Mouse (Mus musculus): Measurements from ENCODE around the gene Gstcd. TPM values are rescaled to one million over a fixed set of nuclear protein-coding genes. Genes with fewer than 3 reads are reported as not detected.

Gene Gstcd
- polyA plus RNA-seq, 1 experiment: 2.2 TPM

GRCm38 (mm10) chr3:132983845-132984485 is 107.9 kb downstream of the Gstcd start:
- TF ChIP-seq CTCF (IDR thresholded peaks at IDR 0.05; ENCODE audit: extremely low read depth, insufficient read length, insufficient replicate concordance, low read depth, low read length) (no peak), POLR2A (IDR thresholded peaks at IDR 0.05; ENCODE audit: low read depth, low read length) (no peak)
- Histone ChIP-seq H3K27me3 (ENCODE audit: control insufficient read depth, insufficient read depth, low read length) (no peaks in the 10 kb centered on the region), H3K36me3 (ENCODE audit: control insufficient read depth, insufficient read depth, low read length) (peaks cover 10% of the 10 kb centered on the region), H3K4me1 (ENCODE audit: control insufficient read depth, insufficient read depth, insufficient read length, low read length) (no peaks in the 10 kb centered on the region), H3K4me3 (ENCODE audit: low read depth, low read length) (no peak overlapping the region), H3K27ac (ENCODE audit: insufficient read depth, low read depth, low read length) (no peak overlapping the region)
- WGBS: 38% methylated on average over 4 of the region's 4 CpGs

DNA sequence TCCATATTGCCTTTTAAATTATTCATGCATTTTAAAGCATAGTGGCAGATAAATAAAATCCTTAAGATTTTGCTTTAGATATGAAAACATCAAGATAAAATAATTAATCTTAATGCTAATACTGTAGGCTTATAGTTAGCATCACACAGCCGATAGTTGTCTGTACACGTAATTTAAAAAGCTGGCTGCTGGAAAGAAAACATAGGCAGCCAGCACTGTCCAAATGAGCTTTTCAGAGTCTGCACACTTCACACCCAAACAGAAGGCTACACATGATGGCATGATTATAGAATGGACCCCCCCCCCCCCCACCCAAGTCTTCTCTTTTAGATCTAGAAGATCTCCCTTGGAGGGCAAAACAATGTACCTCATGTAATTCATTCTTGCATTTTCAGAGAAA is 109.9 kb downstream of the Gstcd start:
- peaks cover 8% of the 10 kb centered on the region for H3K36me3 ChIP-seq (ENCODE audit: control insufficient read depth, insufficient read depth, low read length)
- H3K27me3 ChIP-seq (ENCODE audit: control insufficient read depth, insufficient read depth, low read length): no peaks in the 10 kb centered on the region
- TF ChIP-seq POLR2A (IDR thresholded peaks at IDR 0.05; ENCODE audit: low read depth, low read length) (no peak), CTCF (IDR thresholded peaks at IDR 0.05; ENCODE audit: extremely low read depth, insufficient read length, insufficient replicate concordance, low read depth, low read length) (no peak)
- no peak overlapping the region for H3K27ac ChIP-seq (ENCODE audit: insufficient read depth, low read depth, low read length)
- no peaks in the 10 kb centered on the region for H3K4me1 ChIP-seq (ENCODE audit: control insufficient read depth, insufficient read depth, insufficient read length, low read length)
- WGBS: 97% methylated on average over 2 of the region's 2 CpGs
- no peak overlapping the region for H3K4me3 ChIP-seq (ENCODE audit: low read depth, low read length)

DNA sequence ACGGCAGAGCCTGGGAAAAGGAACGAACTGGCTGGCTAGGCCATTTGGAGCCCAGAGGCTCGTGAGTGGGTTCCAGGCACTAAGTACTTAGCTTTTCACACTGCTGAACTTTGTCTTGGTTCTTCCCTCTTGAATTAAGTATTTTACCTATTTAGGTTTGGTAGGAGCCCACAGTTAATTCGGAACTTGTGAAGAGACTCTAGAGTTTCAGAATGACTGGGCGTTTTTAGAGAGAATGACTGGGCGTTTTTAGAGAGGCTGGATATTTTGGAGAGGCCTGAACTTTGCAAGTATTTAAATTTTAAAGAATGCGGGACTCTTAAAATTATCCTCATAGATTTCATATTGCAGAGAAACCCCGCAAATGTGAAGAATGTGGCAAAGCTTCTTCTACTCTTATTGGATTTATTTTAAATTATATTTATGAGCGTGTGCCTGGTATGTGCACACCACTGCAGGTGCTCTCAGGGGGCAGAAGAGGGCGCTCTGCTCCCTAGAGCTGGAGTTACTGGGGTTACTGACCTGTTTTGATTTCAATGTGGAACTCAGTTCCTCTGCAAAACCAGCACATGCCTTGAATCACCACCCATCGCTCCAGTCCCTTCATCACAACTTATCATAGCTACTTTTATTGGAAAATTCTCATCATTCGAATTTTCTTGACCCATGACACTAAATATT is 111.9 kb downstream of the Gstcd start:
- Histone ChIP-seq H3K4me1 (ENCODE audit: control insufficient read depth, insufficient read depth, insufficient read length, low read length) (no peaks in the 10 kb centered on the region), H3K27ac (ENCODE audit: insufficient read depth, low read depth, low read length) (no peak overlapping the region), H3K27me3 (ENCODE audit: control insufficient read depth, insufficient read depth, low read length) (no peaks in the 10 kb centered on the region), H3K36me3 (ENCODE audit: control insufficient read depth, insufficient read depth, low read length) (peaks cover 8% of the 10 kb centered on the region), H3K4me3 (ENCODE audit: low read depth, low read length) (no peak overlapping the region)
- TF ChIP-seq CTCF (IDR thresholded peaks at IDR 0.05; ENCODE audit: extremely low read depth, insufficient read length, insufficient replicate concordance, low read depth, low read length) (0 out of 2 replicates have a peak, but pooled peaks have one; percentile 7), POLR2A (IDR thresholded peaks at IDR 0.05; ENCODE audit: low read depth, low read length) (no peak)
- WGBS: 94% methylated on average over 12 of the region's 12 CpGs

DNA sequence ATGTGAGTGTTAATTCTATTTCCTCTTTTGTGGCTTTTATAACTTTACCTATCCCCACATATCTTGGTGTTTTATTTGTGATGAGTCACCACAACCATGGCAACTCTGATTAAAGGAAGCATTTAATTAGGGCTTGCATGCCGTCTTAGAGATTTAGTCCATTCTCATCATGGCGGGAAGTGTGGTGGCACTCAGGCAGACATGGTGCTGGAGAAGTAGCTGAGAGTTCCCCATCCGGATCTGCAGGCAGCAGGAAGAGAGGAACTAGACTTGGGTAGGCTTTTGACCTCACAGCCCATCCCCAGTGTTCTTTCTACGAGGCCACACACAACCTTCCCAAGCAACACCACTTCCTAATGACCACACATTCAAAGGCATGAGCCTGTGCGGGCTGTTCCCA is 125.6 kb downstream of the Gstcd start:
- no peak overlapping the region for H3K27ac ChIP-seq (ENCODE audit: insufficient read depth, low read depth, low read length)
- TF ChIP-seq CTCF (IDR thresholded peaks at IDR 0.05; ENCODE audit: extremely low read depth, insufficient read length, insufficient replicate concordance, low read depth, low read length) (no peak), POLR2A (IDR thresholded peaks at IDR 0.05; ENCODE audit: low read depth, low read length) (no peak)
- H3K27me3 ChIP-seq (ENCODE audit: control insufficient read depth, insufficient read depth, low read length): no peaks in the 10 kb centered on the region
- H3K4me3 ChIP-seq (ENCODE audit: low read depth, low read length): no peak overlapping the region
- no peaks in the 10 kb centered on the region for H3K36me3 ChIP-seq (ENCODE audit: control insufficient read depth, insufficient read depth, low read length)
- 48% methylated on average over 5 of the region's 5 CpGs for WGBS
- H3K4me1 ChIP-seq (ENCODE audit: control insufficient read depth, insufficient read depth, insufficient read length, low read length): no peaks in the 10 kb centered on the region

- Histone ChIP-seq H3K4me3 (ENCODE audit: low read depth, low read length) (no peak overlapping the region), H3K27ac (ENCODE audit: insufficient read depth, low read depth, low read length) (no peak overlapping the region), H3K36me3 (ENCODE audit: control insufficient read depth, insufficient read depth, low read length) (no peaks in the 10 kb centered on the region), H3K4me1 (ENCODE audit: control insufficient read depth, insufficient read depth, insufficient read length, low read length) (no peaks in the 10 kb centered on the region), H3K27me3 (ENCODE audit: control insufficient read depth, insufficient read depth, low read length) (no peaks in the 10 kb centered on the region)
- no peak for TF ChIP-seq CTCF (IDR thresholded peaks at IDR 0.05; ENCODE audit: extremely low read depth, insufficient read length, insufficient replicate concordance, low read depth, low read length)
- no peak for TF ChIP-seq POLR2A (IDR thresholded peaks at IDR 0.05; ENCODE audit: low read depth, low read length)
- whole genome bisulfite sequencing: 45% methylated on average over 9 of the region's 9 CpGs
Measured at GRCm38 (mm10) chr3:132964715-132965507, 126.9 kb downstream of the Gstcd start.

DNA sequence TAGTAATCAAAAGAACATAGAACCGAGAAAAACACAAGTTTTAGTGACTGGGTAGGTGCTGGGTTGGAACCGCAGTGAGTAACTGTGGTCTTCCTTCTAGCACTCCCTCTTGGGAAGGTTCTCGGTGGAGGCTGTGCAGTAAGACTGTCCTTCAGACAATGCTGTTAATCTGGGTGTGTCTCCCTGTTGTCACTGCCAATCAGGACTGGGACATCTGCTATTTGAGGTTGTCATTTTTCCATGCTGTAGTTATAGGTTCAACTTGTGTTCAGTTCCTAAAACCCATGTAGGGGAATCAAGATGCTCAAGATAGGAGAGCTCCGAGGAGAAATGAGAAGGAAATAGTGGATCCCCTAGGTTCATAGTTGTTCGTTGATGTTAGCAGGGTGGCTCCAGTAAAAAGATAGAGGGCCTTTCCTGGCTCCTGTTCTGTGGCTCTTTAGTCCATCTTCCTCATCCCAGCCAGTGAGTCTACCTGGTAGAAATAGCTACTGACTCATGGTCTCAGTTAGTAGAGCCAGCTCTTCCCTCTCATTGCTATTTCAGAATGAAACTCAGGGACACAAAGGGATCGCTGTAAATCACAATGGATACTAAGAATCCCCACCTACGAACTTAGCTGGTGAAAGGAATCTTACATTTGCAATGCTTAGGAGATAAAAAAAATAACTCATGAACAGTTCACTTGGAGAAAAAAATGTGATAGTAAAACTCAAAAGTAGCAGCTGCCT is 129.0 kb downstream of the Gstcd start:
- Histone ChIP-seq H3K27me3 (ENCODE audit: control insufficient read depth, insufficient read depth, low read length) (no peaks in the 10 kb centered on the region), H3K4me3 (ENCODE audit: low read depth, low read length) (no peak overlapping the region), H3K36me3 (ENCODE audit: control insufficient read depth, insufficient read depth, low read length) (no peaks in the 10 kb centered on the region), H3K27ac (ENCODE audit: insufficient read depth, low read depth, low read length) (no peak overlapping the region), H3K4me1 (ENCODE audit: control insufficient read depth, insufficient read depth, insufficient read length, low read length) (no peaks in the 10 kb centered on the region)
- TF ChIP-seq POLR2A (IDR thresholded peaks at IDR 0.05; ENCODE audit: low read depth, low read length): no peak
- TF ChIP-seq CTCF (IDR thresholded peaks at IDR 0.05; ENCODE audit: extremely low read depth, insufficient read length, insufficient replicate concordance, low read depth, low read length): no peak
- WGBS: 87% methylated on average over 7 of the region's 7 CpGs

Data from small intestine, adult 2 months (tissue).